Mouse (Mus musculus) spleen, adult 2 months (tissue): ENCODE results near the gene Supt3.

ENCODE experiments used
- CTCF ChIP-seq: fragments of 200-500 bp; IDR thresholded peaks from 2 replicates; pipeline ENCODE4 v1.5.1; 2011; ENCODE audit warnings: mild to moderate bottlenecking, inconsistent platforms; ENCODE audit not compliant: insufficient read depth, insufficient read length, insufficient replicate concordance; ENCODE audit errors: extremely low read depth
- POLR2A ChIP-seq: fragments of 200-500 bp; IDR thresholded peaks from 2 replicates; pipeline ENCODE4 v1.6.1; 2011; ENCODE audit warnings: low read depth, low read length, inconsistent platforms

- TF ChIP-seq POLR2A (no peak), CTCF (no peak)
These were observed 233.5 kb downstream of the Supt3 start for GRCm38 (mm10) chr17:45010409-45010808.
